Mouse (Mus musculus) myocyte (in vitro differentiated cells): ENCODE measurements around the gene Ano1.

Source experiments
- CEBPB ChIP-seq: IDR thresholded peaks from 2 replicates; pipeline ENCODE4 v1.6.1; 2011; ENCODE audit warnings: mild to moderate bottlenecking, moderate library complexity; ENCODE audit not compliant: poor library complexity, insufficient read depth, severe bottlenecking
- E2F4 ChIP-seq: IDR thresholded peaks from one replicate; pipeline ENCODE4 v1.6.1; 2011; ENCODE audit warnings: mild to moderate bottlenecking, control low read depth, moderate library complexity; ENCODE audit not compliant: insufficient read depth
- MAX ChIP-seq: IDR thresholded peaks from one replicate; pipeline ENCODE4 v1.6.1; 2011; ENCODE audit warnings: low read depth, mild to moderate bottlenecking, control low read depth
- MYOD1 ChIP-seq, 3 experiments: IDR thresholded peaks; one replicate each; pipeline ENCODE4 v1.6.1; 2011; ENCODE audit warnings: control low read depth in 2 of 3, low read depth in 2 of 3, mild to moderate bottlenecking in 2 of 3, moderate library complexity in 1 of 3; ENCODE audit not compliant: insufficient read length in 2 of 3, control insufficient read depth in 1 of 3
- MYOG ChIP-seq, 3 experiments: IDR thresholded peaks; one replicate each; pipeline ENCODE4 v1.6.1; 2011; ENCODE audit warnings: control low read depth in 2 of 3, low read depth in 2 of 3, mild to moderate bottlenecking in 2 of 3; ENCODE audit not compliant: insufficient read length in 2 of 3, control insufficient read depth in 1 of 3, insufficient read depth in 1 of 3
- POLR2A ChIP-seq: IDR thresholded peaks from one replicate; pipeline ENCODE4 v1.6.1; 2011; ENCODE audit warnings: low read depth, mild to moderate bottlenecking, control low read depth, moderate library complexity; ENCODE audit not compliant: insufficient read length
- POLR2AphosphoS2 ChIP-seq: IDR thresholded peaks from one replicate; pipeline ENCODE4 v1.6.1; 2011; ENCODE audit warnings: low read depth, control low read depth; ENCODE audit not compliant: insufficient read length
- REST ChIP-seq: IDR thresholded peaks from one replicate; pipeline ENCODE4 v1.6.1; 2011; ENCODE audit warnings: mild to moderate bottlenecking, control low read depth, moderate library complexity; ENCODE audit not compliant: insufficient read depth, insufficient read length
- SRF ChIP-seq: IDR thresholded peaks from one replicate; pipeline ENCODE4 v1.6.1; 2011; ENCODE audit warnings: low read depth; ENCODE audit not compliant: control insufficient read depth, insufficient read length
- TCF12 ChIP-seq: IDR thresholded peaks from one replicate; pipeline ENCODE4 v1.6.1; 2011; ENCODE audit warnings: mild to moderate bottlenecking, control low read depth; ENCODE audit not compliant: poor library complexity, insufficient read depth, severe bottlenecking
- TCF3 ChIP-seq: IDR thresholded peaks from one replicate; pipeline ENCODE4 v1.6.1; 2011; ENCODE audit warnings: low read depth, control low read depth; ENCODE audit not compliant: insufficient read length
- USF1 ChIP-seq: IDR thresholded peaks from one replicate; pipeline ENCODE4 v1.6.1; 2011; ENCODE audit warnings: low read depth, mild to moderate bottlenecking, control low read depth, moderate library complexity

GRCm38 (mm10) chr7:144717736-144718135 is 34.0 kb downstream of the Ano1 start:
- TF ChIP-seq POLR2AphosphoS2 (no peak), POLR2A (no peak), REST (no peak), CEBPB (no peak), MYOD1 (IDR thresholded peaks at IDR 0.05; ENCODE audit: control insufficient read depth in 1 of 3, insufficient read length in 2 of 3, low read depth in 2 of 3) (peak in 1 of 3 experiments; percentile 45), USF1 (no peak), E2F4 (no peak), TCF3 (no peak), TCF12 (no peak), MYOG (IDR thresholded peaks at IDR 0.05; ENCODE audit: control insufficient read depth in 1 of 3, insufficient read depth in 1 of 3, insufficient read length in 2 of 3, low read depth in 2 of 3) (no peak), SRF (no peak), MAX (no peak)
